Mouse (Mus musculus) brain, embryonic 14.5 days (tissue): Measurements from ENCODE around the gene Zfp37.

Experiments used
- CTCF ChIP-seq: fragments of 200-500 bp; IDR thresholded peaks from 2 replicates; pipeline ENCODE4 v1.5.1; 2012; ENCODE audit warnings: inconsistent platforms, mild to moderate bottlenecking, moderate library complexity, borderline replicate concordance; ENCODE audit not compliant: insufficient read depth, insufficient read length; ENCODE audit errors: extremely low read depth
- POLR2A ChIP-seq: fragments of 200-500 bp; IDR thresholded peaks from 2 replicates; pipeline ENCODE4 v1.6.1; 2012; ENCODE audit warnings: mild to moderate bottlenecking, inconsistent platforms, borderline replicate concordance; ENCODE audit not compliant: poor library complexity, insufficient read depth, insufficient read length, severe bottlenecking; ENCODE audit errors: extremely low read depth

- TF ChIP-seq CTCF (no peak), POLR2A (no peak)
These were observed 23.7 kb upstream of the Zfp37 start for GRCm38 (mm10) chr4:62254551-62254950.
